Mouse (Mus musculus) kidney, adult 18-20 months (tissue): ENCODE data around the gene B830017H08Rik.

Experiments used
- DNase-seq: peaks from one replicate; pipeline ENCODE4 v3.0.0; 2021

B830017H08Rik gene

GRCm38 (mm10) chr16:17812120-17812519 lies 20.8 kb upstream of the B830017H08Rik start:
- DNase-seq, result peak; percentile 48

- DNase-seq, result no peak
These were observed 19.7 kb upstream of the B830017H08Rik start for GRCm38 (mm10) chr16:17813173-17813572.

- peak; percentile 81 for DNase-seq
These were observed 17.2 kb upstream of the B830017H08Rik start for GRCm38 (mm10) chr16:17815411-17816402.

- DNase-seq, result no peak
These were observed 16.4 kb upstream of the B830017H08Rik start for GRCm38 (mm10) chr16:17816528-17816927.

GRCm38 (mm10) chr16:17826500-17826899 lies 6.4 kb upstream of the B830017H08Rik start:
- no peak for DNase-seq

GRCm38 (mm10) chr16:17828229-17828628 lies 4.7 kb upstream of the B830017H08Rik start:
- DNase-seq, result no peak

- peak; percentile 78 for DNase-seq
These were observed 4.1 kb upstream of the B830017H08Rik start for GRCm38 (mm10) chr16:17828867-17829266.

- DNase-seq, result peak; percentile 47
These were observed 2.3 kb upstream of the B830017H08Rik start for GRCm38 (mm10) chr16:17830385-17831178.

GRCm38 (mm10) chr16:17831781-17832180 lies 1.1 kb upstream of the B830017H08Rik start:
- no peak for DNase-seq

- DNase-seq, result no peak
These were observed 380 bp downstream of the B830017H08Rik start for GRCm38 (mm10) chr16:17833321-17833680.

GRCm38 (mm10) chr16:17833681-17834399 lies 919 bp downstream of the B830017H08Rik start:
- peak; percentile 35 for DNase-seq

GRCm38 (mm10) chr16:17834543-17834942 lies 1.6 kb downstream of the B830017H08Rik start:
- no peak for DNase-seq

GRCm38 (mm10) chr16:17835481-17835880 lies 2.6 kb downstream of the B830017H08Rik start:
- DNase-seq, result no peak

GRCm38 (mm10) chr16:17838051-17838450 lies 5.1 kb downstream of the B830017H08Rik start, which contains the start of gene Car15:
TSS of gene Car15 (minus strand) at chr16:17838364.
- peak; percentile 31 for DNase-seq

- DNase-seq, result no peak
These were observed 7.1 kb downstream of the B830017H08Rik start for GRCm38 (mm10) chr16:17839976-17840375.

- DNase-seq, result no peak
These were observed 9.5 kb downstream of the B830017H08Rik start for GRCm38 (mm10) chr16:17842437-17842836.

- no peak for DNase-seq
These were observed 10.9 kb downstream of the B830017H08Rik start for GRCm38 (mm10) chr16:17843701-17844365.

GRCm38 (mm10) chr16:17848431-17848830 lies 15.5 kb downstream of the B830017H08Rik start:
- DNase-seq, result no peak

- peak; percentile 18 for DNase-seq
These were observed 16.0 kb downstream of the B830017H08Rik start for GRCm38 (mm10) chr16:17848928-17849327.

- no peak for DNase-seq
These were observed 16.6 kb downstream of the B830017H08Rik start for GRCm38 (mm10) chr16:17849486-17849885.

- no peak for DNase-seq
These were observed 18.4 kb downstream of the B830017H08Rik start for GRCm38 (mm10) chr16:17851331-17851730.

GRCm38 (mm10) chr16:17851860-17852259 lies 18.9 kb downstream of the B830017H08Rik start:
- DNase-seq, result no peak
